Mouse (Mus musculus) hindbrain, embryonic 13.5 days (tissue): ENCODE data around the gene Fbxo28. TPM values are rescaled to one million over a fixed set of nuclear protein-coding genes. Genes with fewer than 3 reads are reported as not detected.

ENCODE experiments used
- polyA plus RNA-seq: library from polyadenylated mRNA; unstranded; fragments of >200 nt; fragmentation: Nextera tagmentation; extraction: Ambion mirVana; gene quantifications from 2 replicates; pipeline ENCODE4 v1.2.1, GENCODE M21; 2015

Fbxo28 gene
- polyA plus RNA-seq, 1 experiment from 2014 or later: 34.0 TPM

Other genes starting within 250 kb of the Fbxo28 start
- gene Srp9, start 216.9 kb downstream of the Fbxo28 start, polyA plus RNA-seq: 140 and 146 TPM in 2 replicates
- gene Vmn1r1, start 177.1 kb downstream of the Fbxo28 start, polyA plus RNA-seq: not detected in 2 replicates
- 70.9 and 76.2 TPM in 2 replicates for gene Degs1, start 58.8 kb downstream of the Fbxo28 start, polyA plus RNA-seq
- 20.5 and 21.7 TPM in 2 replicates for gene Trp53bp2, start 67.5 kb upstream of the Fbxo28 start, polyA plus RNA-seq
- 85.0 and 85.8 TPM in 2 replicates for gene Capn2, start 176.0 kb upstream of the Fbxo28 start, polyA plus RNA-seq
- gene Capn8, start 223.4 kb upstream of the Fbxo28 start, polyA plus RNA-seq: 0.10 TPM in 2 replicates